Mouse (Mus musculus) erythroblast, embryonic 14.5 days (primary cell): Measurements from ENCODE around the gene Fam241b. TPM values are rescaled to one million over a fixed set of nuclear protein-coding genes. Genes with fewer than 3 reads are reported as not detected.

ENCODE experiments used
- H3K27me3 ChIP-seq: 2 replicates; pipeline ENCODE4 v1.6.1; 2012; ENCODE audit warnings: inconsistent platforms; ENCODE audit not compliant: control insufficient read depth
- H3K36me3 ChIP-seq: 2 replicates; pipeline ENCODE4 v1.6.1; 2012; ENCODE audit warnings: mild to moderate bottlenecking, inconsistent platforms; ENCODE audit not compliant: control insufficient read depth
- H3K4me1 ChIP-seq: 2 replicates; pipeline ENCODE4 v1.6.1; 2012; ENCODE audit warnings: inconsistent platforms; ENCODE audit not compliant: control insufficient read depth
- H3K4me3 ChIP-seq: replicated peaks from 2 replicates; pipeline ENCODE3; 2012; ENCODE audit warnings: moderate library complexity, mild to moderate bottlenecking, inconsistent platforms
- H3K9me3 ChIP-seq: 2 replicates; pipeline ENCODE4 v1.6.1; 2012; ENCODE audit warnings: low read length, inconsistent platforms, mixed read lengths; ENCODE audit not compliant: control insufficient read depth
- GATA1 ChIP-seq: IDR thresholded peaks from 2 replicates; pipeline ENCODE4 v1.6.1; 2012; ENCODE audit warnings: low read length, inconsistent platforms, mixed read lengths
- TAL1 ChIP-seq: IDR thresholded peaks from 3 replicates; pipeline ENCODE4 v1.6.1; 2012; ENCODE audit warnings: low read length, inconsistent platforms, mixed read lengths
- polyA plus RNA-seq: library from polyadenylated mRNA; stranded (reverse); fragments of >175 nt; gene quantifications from 2 replicates; pipeline ENCODE4 v1.2.3, GENCODE M21; 2012

The Fam241b gene
- polyA plus RNA-seq, result 0.02 TPM in 1 of 2 replicates, not detected in the other

GRCm38 (mm10) chr10:62143820-62144219, at the start of gene Fam241b:
TSS of gene Fam241b (minus strand) at chr10:62143920.
- Histone ChIP-seq H3K36me3 (no peaks in the 10 kb centered on the region), H3K27me3 (no peaks in the 10 kb centered on the region), H3K4me1 (no peaks in the 10 kb centered on the region)

GRCm38 (mm10) chr10:62192701-62193157, 49.0 kb upstream of the Fam241b start:
- H3K27me3 ChIP-seq, result no peaks in the 10 kb centered on the region
- peaks cover 51% of the 10 kb centered on the region for H3K36me3 ChIP-seq
- no peaks in the 10 kb centered on the region for H3K9me3 ChIP-seq

More at GRCm38 (mm10) chr10:62143820-62144219, at the start of gene Fam241b:
- Histone ChIP-seq H3K4me3 (no peak within 1 kb of the TSS), H3K9me3 (no peaks in the 10 kb centered on the region)
- TF ChIP-seq TAL1 (no peak), GATA1 (no peak)

GRCm38 (mm10) chr10:62190821-62191220, 47.1 kb upstream of the Fam241b start:
- Histone ChIP-seq H3K4me3 (no peak overlapping the region), H3K27me3 (no peaks in the 10 kb centered on the region), H3K4me1 (peaks cover 32% of the 10 kb centered on the region), H3K9me3 (no peaks in the 10 kb centered on the region), H3K36me3 (peaks cover 48% of the 10 kb centered on the region)
- TF ChIP-seq GATA1 (no peak), TAL1 (no peak)

More at GRCm38 (mm10) chr10:62192701-62193157, 49.0 kb upstream of the Fam241b start:
- Histone ChIP-seq H3K4me1 (peaks cover 36% of the 10 kb centered on the region), H3K4me3 (no peak overlapping the region)
- TF ChIP-seq GATA1, result no peak
- no peak for TF ChIP-seq TAL1

- H3K4me3 ChIP-seq, result no peak overlapping the region
- peaks cover 29% of the 10 kb centered on the region for H3K4me1 ChIP-seq
- H3K36me3 ChIP-seq, result peaks cover 45% of the 10 kb centered on the region
- TF ChIP-seq GATA1 (no peak), TAL1 (no peak)
- no peaks in the 10 kb centered on the region for H3K27me3 ChIP-seq
- H3K9me3 ChIP-seq, result no peaks in the 10 kb centered on the region
Measured at GRCm38 (mm10) chr10:62189910-62190309, 46.2 kb upstream of the Fam241b start.

GRCm38 (mm10) chr10:62189303-62189702, 45.6 kb upstream of the Fam241b start:
- Histone ChIP-seq H3K9me3 (no peaks in the 10 kb centered on the region), H3K27me3 (no peaks in the 10 kb centered on the region; the same call in 1 of the 2 replicates), H3K4me1 (peaks cover 29% of the 10 kb centered on the region), H3K4me3 (no peak overlapping the region), H3K36me3 (peaks cover 44% of the 10 kb centered on the region)
- TF ChIP-seq GATA1, result no peak

GRCm38 (mm10) chr10:62186882-62187281, 43.2 kb upstream of the Fam241b start:
- H3K4me3 ChIP-seq, result no peak overlapping the region
- no peak for TF ChIP-seq GATA1
- TF ChIP-seq TAL1, result no peak
- H3K9me3 ChIP-seq, result no peaks in the 10 kb centered on the region
- no peaks in the 10 kb centered on the region; the same call in 1 of the 2 replicates for H3K27me3 ChIP-seq
- peaks cover 29% of the 10 kb centered on the region for H3K4me1 ChIP-seq
- peaks cover 28% of the 10 kb centered on the region for H3K36me3 ChIP-seq

GRCm38 (mm10) chr10:62183053-62183452, 39.3 kb upstream of the Fam241b start:
- Histone ChIP-seq H3K27me3 (peaks cover 2% of the 10 kb centered on the region; the same call in 1 of the 2 replicates), H3K4me3 (no peak overlapping the region), H3K4me1 (peaks cover 10% of the 10 kb centered on the region), H3K9me3 (peaks cover 5% of the 10 kb centered on the region), H3K36me3 (peaks cover 5% of the 10 kb centered on the region)
- TF ChIP-seq TAL1 (no peak), GATA1 (no peak)

GRCm38 (mm10) chr10:62182471-62183014, 38.8 kb upstream of the Fam241b start:
- Histone ChIP-seq H3K36me3 (no peaks in the 10 kb centered on the region; the same call in 1 of the 2 replicates), H3K4me3 (no peak overlapping the region), H3K27me3 (peaks cover 2% of the 10 kb centered on the region; the same call in 1 of the 2 replicates), H3K4me1 (peaks cover 5% of the 10 kb centered on the region; the same call in 1 of the 2 replicates), H3K9me3 (peaks cover 5% of the 10 kb centered on the region)
- TF ChIP-seq TAL1 (no peak), GATA1 (no peak)

GRCm38 (mm10) chr10:62181701-62182100, 38.0 kb upstream of the Fam241b start:
- Histone ChIP-seq H3K36me3 (no peaks in the 10 kb centered on the region), H3K4me3 (no peak overlapping the region), H3K9me3 (peaks cover 5% of the 10 kb centered on the region), H3K4me1 (peaks cover 5% of the 10 kb centered on the region; the same call in 1 of the 2 replicates), H3K27me3 (peaks cover 2% of the 10 kb centered on the region; the same call in 1 of the 2 replicates)
- no peak for TF ChIP-seq TAL1
- TF ChIP-seq GATA1, result no peak

GRCm38 (mm10) chr10:62179944-62180343, 36.2 kb upstream of the Fam241b start:
- Histone ChIP-seq H3K4me1 (peaks cover 5% of the 10 kb centered on the region; the same call in 1 of the 2 replicates), H3K9me3 (peaks cover 5% of the 10 kb centered on the region), H3K36me3 (no peaks in the 10 kb centered on the region), H3K27me3 (peaks cover 2% of the 10 kb centered on the region; the same call in 1 of the 2 replicates), H3K4me3 (no peak overlapping the region)
- TF ChIP-seq GATA1 (no peak), TAL1 (no peak)
